Mouse (Mus musculus): Measurements from ENCODE around the gene Fam166a. TPM values are rescaled to one million over a fixed set of nuclear protein-coding genes. Genes with fewer than 3 reads are reported as not detected.

Gene Fam166a
- total RNA-seq, 1 experiment: 0.49 TPM

DNA sequence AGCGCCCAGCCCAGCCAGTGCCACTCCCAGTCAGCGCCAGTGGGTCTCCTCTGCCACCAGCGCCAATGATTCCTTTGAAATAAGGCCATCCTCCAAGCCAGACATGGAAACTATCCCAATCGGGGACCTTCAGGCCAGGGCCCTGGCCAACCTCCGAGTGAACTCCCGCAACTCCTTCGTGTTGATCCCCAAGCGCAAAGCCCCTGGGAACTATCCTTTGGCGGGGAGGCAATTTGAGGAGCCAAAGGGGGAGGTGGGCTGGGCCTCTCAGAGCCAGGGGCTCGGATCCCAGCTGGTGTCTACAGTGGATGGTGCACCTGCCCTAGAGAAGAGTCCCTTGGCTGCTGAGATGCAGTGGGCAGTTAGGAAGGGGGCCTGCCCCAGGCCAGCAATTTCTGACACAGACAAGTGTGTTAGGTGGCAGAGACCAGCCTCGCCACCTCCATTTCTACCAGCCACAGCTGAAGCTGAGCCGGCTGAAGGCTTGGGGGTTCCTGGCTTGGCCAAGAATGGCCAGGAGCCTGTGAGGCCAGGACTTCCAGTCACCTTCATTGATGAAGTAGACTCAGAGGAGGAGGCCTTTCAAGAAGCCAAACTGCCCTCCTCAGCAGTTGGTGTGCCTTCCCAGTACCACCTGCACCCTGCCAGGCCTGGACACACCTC lies 45.2 kb downstream of the Fam166a start:
- no peak overlapping the region for H3K27ac ChIP-seq (ENCODE audit: insufficient read depth, low read depth, low read length, poor library complexity, severe bottlenecking)
- DNase-seq (ENCODE audit: low read depth, low spot score): no peak
- peak overlapping the region; percentile 87 to 90 for H3K4me3 ChIP-seq (ENCODE audit: insufficient read depth in 1 of 2, low read depth in 1 of 2, low read length in 2 of 2, poor library complexity in 1 of 2, severe bottlenecking in 1 of 2)
- no peaks in the 10 kb centered on the region for H3K9me3 ChIP-seq (ENCODE audit: control insufficient read depth, insufficient read depth, low read depth, low read length)
- in situ Hi-C loops (cut with MboI; ENCODE audit: low sequenced_read_pairs in 2 of 2, unreplicated experiment in 2 of 2): no loop called here
- peaks cover 0 to 12% of the 10 kb centered on the region in 2 experiments; a peak in 1 of 4 replicates for H3K4me1 ChIP-seq (ENCODE audit: control insufficient read depth in 2 of 2, insufficient read depth in 2 of 2, low read length in 2 of 2, poor library complexity in 1 of 2)
- TF ChIP-seq ZC3H11A (IDR thresholded peaks at IDR 0.05; ENCODE audit: borderline replicate concordance, low read depth, low read length): no peak
- peaks cover 2% of the 10 kb centered on the region; the same call in 1 of the 2 replicates for H3K36me3 ChIP-seq (ENCODE audit: control insufficient read depth, insufficient read depth, low read length, poor library complexity, severe bottlenecking)
- H3K9ac ChIP-seq (ENCODE audit: insufficient read depth, low read depth, low read length, poor library complexity, severe bottlenecking): peak overlapping the region; percentile 86

DNA sequence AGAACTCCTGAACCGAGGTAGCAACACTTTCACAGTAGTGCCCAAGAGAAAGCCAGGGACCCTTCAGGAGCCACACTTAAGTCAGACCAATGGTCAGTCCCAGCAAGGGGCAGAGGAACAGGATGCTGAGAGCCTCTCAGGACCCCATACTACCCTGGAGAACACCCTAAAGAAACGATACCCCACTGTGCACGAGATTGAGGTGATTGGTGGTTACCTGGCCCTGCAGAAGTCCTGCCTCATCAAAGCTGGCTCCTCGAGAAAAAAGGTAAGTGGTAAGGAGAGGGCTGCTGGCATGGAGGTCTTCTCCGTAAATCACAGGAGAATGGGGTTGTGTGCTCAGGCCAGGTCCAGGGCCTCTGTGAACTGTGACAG lies 45.7 kb downstream of the Fam166a start:
- H3K4me3 ChIP-seq (ENCODE audit: insufficient read depth in 1 of 2, low read depth in 1 of 2, low read length in 2 of 2, poor library complexity in 1 of 2, severe bottlenecking in 1 of 2): peak overlapping the region in 1 of 2 experiments; percentile 90; a peak in 1 of 4 replicates
- H3K9me3 ChIP-seq (ENCODE audit: control insufficient read depth, insufficient read depth, low read depth, low read length): no peaks in the 10 kb centered on the region
- in situ Hi-C loops (cut with MboI; ENCODE audit: low sequenced_read_pairs in 2 of 2, unreplicated experiment in 2 of 2): no loop called here
- no peak overlapping the region for H3K27ac ChIP-seq (ENCODE audit: insufficient read depth, low read depth, low read length, poor library complexity, severe bottlenecking)
- TF ChIP-seq HCFC1 (IDR thresholded peaks at IDR 0.05; ENCODE audit: borderline replicate concordance, insufficient read depth, low read length) (no peak), CHD2 (IDR thresholded peaks at IDR 0.05; ENCODE audit: low read depth, low read length) (no peak), MAFK (IDR thresholded peaks at IDR 0.05; ENCODE audit: insufficient read depth, low read depth, low read length) (no peak), ZC3H11A (IDR thresholded peaks at IDR 0.05; ENCODE audit: borderline replicate concordance, low read depth, low read length) (no peak), ZNF384 (IDR thresholded peaks at IDR 0.05; ENCODE audit: low read depth, low read length) (no peak)
- H3K4me1 ChIP-seq (ENCODE audit: control insufficient read depth in 2 of 2, insufficient read depth in 2 of 2, low read length in 2 of 2, poor library complexity in 1 of 2): peaks cover 0 to 12% of the 10 kb centered on the region in 2 experiments; a peak in 1 of 4 replicates
- no peak for DNase-seq (ENCODE audit: low read depth, low spot score)
- H3K36me3 ChIP-seq (ENCODE audit: control insufficient read depth, insufficient read depth, low read length, poor library complexity, severe bottlenecking): peaks cover 7% of the 10 kb centered on the region; the same call in 1 of the 2 replicates
- H3K9ac ChIP-seq (ENCODE audit: insufficient read depth, low read depth, low read length, poor library complexity, severe bottlenecking): peak overlapping the region; percentile 28

DNA sequence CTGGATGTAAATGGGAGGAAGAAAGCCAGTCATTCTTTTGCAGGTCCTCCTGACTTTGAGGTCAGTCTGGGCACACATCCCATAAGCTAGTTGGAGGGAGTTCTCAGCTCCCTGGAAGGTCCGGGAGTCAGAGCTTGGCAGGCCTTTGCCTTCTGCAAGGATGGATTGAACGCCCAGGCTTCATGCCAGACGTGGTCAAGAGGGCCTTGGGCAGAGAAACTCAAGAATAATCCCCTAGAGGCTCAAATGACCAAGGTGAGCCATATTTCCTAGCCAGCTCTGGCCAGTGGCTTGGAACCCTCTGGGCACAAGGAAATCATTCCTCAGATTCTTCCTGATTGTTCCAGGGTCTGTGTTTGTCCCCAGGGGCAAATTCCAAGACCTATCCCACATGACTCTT lies 46.3 kb downstream of the Fam166a start:
- H3K4me3 ChIP-seq (ENCODE audit: insufficient read depth in 1 of 2, low read depth in 1 of 2, low read length in 2 of 2, poor library complexity in 1 of 2, severe bottlenecking in 1 of 2): no peak overlapping the region; a peak in 1 of 4 replicates
- no peak overlapping the region for H3K9ac ChIP-seq (ENCODE audit: insufficient read depth, low read depth, low read length, poor library complexity, severe bottlenecking)
- TF ChIP-seq ZC3H11A (IDR thresholded peaks at IDR 0.05; ENCODE audit: borderline replicate concordance, low read depth, low read length) (no peak), CHD2 (IDR thresholded peaks at IDR 0.05; ENCODE audit: low read depth, low read length) (no peak), HCFC1 (IDR thresholded peaks at IDR 0.05; ENCODE audit: borderline replicate concordance, insufficient read depth, low read length) (no peak), ZNF384 (IDR thresholded peaks at IDR 0.05; ENCODE audit: low read depth, low read length) (no peak), MAFK (IDR thresholded peaks at IDR 0.05; ENCODE audit: insufficient read depth, low read depth, low read length) (no peak)
- H3K9me3 ChIP-seq (ENCODE audit: control insufficient read depth, insufficient read depth, low read depth, low read length): no peaks in the 10 kb centered on the region
- no peak overlapping the region for H3K27ac ChIP-seq (ENCODE audit: insufficient read depth, low read depth, low read length, poor library complexity, severe bottlenecking)
- H3K4me1 ChIP-seq (ENCODE audit: control insufficient read depth in 2 of 2, insufficient read depth in 2 of 2, low read length in 2 of 2, poor library complexity in 1 of 2): peaks cover 0 to 12% of the 10 kb centered on the region in 2 experiments; a peak in 1 of 4 replicates
- in situ Hi-C loops (cut with MboI; ENCODE audit: low sequenced_read_pairs in 2 of 2, unreplicated experiment in 2 of 2): no loop called here
- no peak for DNase-seq (ENCODE audit: low read depth, low spot score)
- H3K36me3 ChIP-seq (ENCODE audit: control insufficient read depth, insufficient read depth, low read length, poor library complexity, severe bottlenecking): peaks cover 10% of the 10 kb centered on the region; the same call in 1 of the 2 replicates

DNA sequence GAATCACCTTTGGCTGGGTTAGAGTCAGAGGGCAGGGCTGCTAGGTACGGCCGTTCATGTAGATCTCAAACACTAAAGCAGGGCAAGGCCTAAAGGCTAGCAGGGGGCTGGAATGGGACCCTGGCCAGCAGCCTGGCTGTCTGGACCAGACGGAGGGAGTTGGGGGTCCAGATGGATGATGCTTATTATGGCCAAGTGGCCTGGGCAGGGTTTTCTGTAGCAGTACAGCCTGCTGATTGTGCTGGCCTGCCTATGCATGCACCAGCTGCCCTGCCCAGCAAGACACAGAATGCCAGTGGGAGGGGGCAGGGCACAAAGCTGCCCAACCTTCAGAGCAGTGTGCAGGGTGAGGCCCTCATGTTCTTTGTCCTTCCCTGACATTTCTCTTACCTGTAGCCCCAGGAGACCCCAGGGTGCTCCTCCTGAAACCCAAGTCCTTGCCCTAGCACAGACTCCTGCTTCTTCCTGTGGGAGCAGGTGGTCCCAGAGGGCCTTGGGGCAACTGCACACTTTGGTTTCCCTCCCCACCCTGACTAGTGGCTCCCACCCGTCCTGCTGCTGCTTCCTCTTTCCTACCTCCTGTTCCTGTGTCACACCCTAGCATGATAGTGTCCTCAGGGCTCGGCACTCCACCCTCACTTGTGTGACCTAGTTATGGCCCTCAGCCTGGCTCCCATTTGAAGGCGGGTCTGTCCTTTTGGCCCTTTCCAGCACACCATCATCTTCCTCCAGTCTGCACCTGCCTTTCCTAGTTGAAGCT lies 47.5 kb downstream of the Fam166a start:
- TF ChIP-seq ZC3H11A (IDR thresholded peaks at IDR 0.05; ENCODE audit: borderline replicate concordance, low read depth, low read length) (no peak), HCFC1 (IDR thresholded peaks at IDR 0.05; ENCODE audit: borderline replicate concordance, insufficient read depth, low read length) (no peak)
- no peaks in the 10 kb centered on the region for H3K9me3 ChIP-seq (ENCODE audit: control insufficient read depth, insufficient read depth, low read depth, low read length)
- in situ Hi-C loops (cut with MboI; ENCODE audit: low sequenced_read_pairs in 2 of 2, unreplicated experiment in 2 of 2): no loop called here
- no peak overlapping the region for H3K27ac ChIP-seq (ENCODE audit: insufficient read depth, low read depth, low read length, poor library complexity, severe bottlenecking)
- H3K36me3 ChIP-seq (ENCODE audit: control insufficient read depth, insufficient read depth, low read length, poor library complexity, severe bottlenecking): peaks cover 15% of the 10 kb centered on the region
- H3K4me3 ChIP-seq (ENCODE audit: insufficient read depth in 1 of 2, low read depth in 1 of 2, low read length in 2 of 2, poor library complexity in 1 of 2, severe bottlenecking in 1 of 2): peak overlapping the region in 1 of 2 experiments; percentile 4; a peak in 1 of 4 replicates
- DNase-seq (ENCODE audit: low read depth, low spot score): no peak
- H3K9ac ChIP-seq (ENCODE audit: insufficient read depth, low read depth, low read length, poor library complexity, severe bottlenecking): 0 out of 2 replicates have a peak overlapping the region, but pooled peaks have one; percentile 14
- peaks cover 0 to 12% of the 10 kb centered on the region in 2 experiments; a peak in 2 of 4 replicates for H3K4me1 ChIP-seq (ENCODE audit: control insufficient read depth in 2 of 2, insufficient read depth in 2 of 2, low read length in 2 of 2, poor library complexity in 1 of 2)

Data from ES-E14 (cell line).